Mouse (Mus musculus) kidney, adult 9 months (tissue): ENCODE results near the gene Slc8a1.

ENCODE experiments used
- DNase-seq: peaks from one replicate; pipeline ENCODE4 v3.0.0; 2022

Gene Slc8a1

DNA sequence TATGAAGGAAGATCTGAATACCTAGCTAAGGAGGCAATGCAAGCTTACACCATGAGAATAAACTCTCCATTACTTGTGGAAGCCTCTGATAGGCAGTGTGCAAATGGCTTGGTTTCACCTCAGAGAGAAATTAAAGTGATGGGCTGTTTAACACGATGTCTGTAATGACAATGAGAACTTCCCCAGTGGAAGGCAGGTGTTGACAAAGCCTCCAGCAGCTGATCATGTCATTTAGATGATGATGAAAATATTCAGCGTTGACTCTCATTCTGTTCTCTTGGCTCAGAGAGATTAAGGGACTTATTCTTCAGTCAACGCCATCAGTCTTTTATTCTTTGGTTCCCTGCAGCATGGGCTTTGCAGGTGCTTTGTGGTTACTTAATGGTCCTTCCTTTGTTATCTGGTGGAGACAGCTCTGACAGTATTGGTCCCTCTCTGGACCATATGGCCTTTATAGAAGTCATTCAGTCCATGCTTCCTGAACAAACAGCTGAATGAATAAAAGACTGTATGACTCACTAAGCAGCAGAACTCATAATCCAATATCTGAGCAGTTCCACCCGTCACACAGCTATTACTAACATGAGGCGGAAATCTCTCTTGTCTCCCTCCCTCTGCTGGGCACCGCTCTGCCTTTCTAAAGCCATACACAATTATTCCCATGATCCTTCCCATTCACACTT is 184.0 kb downstream of the Slc8a1 start:
- DNase-seq: no peak

DNA sequence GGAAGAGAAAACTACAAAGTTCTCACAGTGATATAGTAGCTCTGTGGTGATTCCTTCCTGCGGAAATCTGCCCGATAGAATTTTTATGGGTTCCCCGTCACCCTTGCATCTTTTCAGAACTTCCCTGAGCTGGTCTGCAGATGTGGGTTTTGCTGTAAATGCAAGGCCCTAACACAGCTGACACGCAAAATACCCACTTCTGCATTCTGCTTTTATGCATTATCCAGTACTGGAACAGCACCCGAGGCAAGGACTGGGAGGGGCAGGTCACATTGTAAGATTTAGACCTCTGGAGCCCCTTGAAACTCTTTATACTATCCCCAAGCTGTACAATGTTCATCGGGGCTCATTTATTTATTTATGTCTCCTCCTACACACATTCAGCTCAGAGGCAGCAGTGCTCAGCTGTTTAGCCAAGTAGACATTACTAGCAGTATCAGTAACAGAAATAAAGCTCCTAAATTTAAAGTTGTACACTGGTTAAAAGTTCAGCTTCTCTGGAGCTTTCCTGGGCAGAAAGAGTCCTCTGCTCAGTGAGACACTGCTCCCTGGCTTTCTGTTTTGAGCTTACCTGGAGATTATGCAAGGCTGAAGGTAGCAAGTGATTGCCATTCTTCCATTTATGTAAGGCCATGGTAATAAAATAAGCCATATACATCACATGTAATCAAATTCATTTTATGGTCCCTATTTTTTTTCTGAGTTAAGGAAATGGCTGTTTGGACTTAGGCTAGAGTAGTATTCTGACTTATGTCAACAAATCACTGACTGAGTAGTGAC is 186.1 kb downstream of the Slc8a1 start:
- DNase-seq: no peak

DNA sequence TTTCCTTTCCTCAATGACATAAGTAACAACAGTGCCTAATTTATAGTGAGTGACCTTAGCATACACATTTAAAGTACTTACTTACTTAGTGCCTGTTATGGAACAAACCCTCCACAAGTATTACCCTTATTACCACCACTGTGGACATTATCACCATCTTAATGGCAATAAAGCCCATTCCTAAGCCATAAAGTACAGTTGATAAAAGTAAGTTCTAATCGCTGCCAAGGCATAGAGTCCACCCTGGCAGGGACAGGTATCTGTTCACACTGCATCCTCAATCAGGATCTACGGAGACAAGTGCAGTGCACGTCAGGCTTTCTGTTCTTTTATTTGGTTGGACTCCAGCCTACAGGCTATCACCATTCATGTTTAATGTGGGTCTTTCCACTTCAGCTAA is 187.3 kb downstream of the Slc8a1 start:
- no peak for DNase-seq

DNA sequence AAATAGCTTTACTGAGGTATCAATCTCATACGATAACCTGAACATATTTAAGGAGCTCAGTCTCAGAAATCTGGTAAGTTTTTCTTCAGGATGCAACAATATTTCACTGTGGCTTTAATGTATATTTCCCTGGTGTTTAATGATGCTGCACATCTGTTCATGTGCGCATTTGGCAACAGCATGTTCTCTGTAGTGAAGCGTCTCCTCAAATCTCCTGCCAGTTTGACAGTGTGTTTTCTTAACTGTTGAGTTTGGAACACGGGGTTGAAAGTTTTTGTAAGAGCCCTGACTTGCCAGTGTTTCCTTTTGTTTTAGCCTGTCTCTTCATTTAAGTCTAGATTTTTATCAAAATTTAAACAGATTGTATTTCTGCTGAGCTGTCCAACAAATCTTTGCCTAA is 190.2 kb downstream of the Slc8a1 start:
- DNase-seq: no peak

DNA sequence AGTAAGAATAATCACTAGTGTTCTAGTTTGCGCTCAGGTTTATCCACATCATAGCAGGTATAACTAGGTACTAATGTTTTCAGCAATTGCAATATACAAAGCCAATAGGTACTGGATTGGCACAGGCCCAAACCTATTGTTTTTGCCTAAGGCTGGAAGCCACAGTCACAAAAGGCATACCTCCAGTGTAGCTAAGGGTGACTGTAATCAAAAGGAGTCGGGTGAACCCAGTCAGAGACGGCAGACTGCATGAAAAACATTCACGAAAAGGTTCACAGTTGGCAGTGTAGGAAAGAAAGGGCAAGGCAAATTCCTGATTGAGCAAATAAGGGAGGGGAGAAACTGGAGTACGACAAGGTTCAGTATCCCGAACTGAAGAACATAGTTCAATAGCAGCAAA is 191.7 kb downstream of the Slc8a1 start:
- peak; percentile 8 for DNase-seq

DNA sequence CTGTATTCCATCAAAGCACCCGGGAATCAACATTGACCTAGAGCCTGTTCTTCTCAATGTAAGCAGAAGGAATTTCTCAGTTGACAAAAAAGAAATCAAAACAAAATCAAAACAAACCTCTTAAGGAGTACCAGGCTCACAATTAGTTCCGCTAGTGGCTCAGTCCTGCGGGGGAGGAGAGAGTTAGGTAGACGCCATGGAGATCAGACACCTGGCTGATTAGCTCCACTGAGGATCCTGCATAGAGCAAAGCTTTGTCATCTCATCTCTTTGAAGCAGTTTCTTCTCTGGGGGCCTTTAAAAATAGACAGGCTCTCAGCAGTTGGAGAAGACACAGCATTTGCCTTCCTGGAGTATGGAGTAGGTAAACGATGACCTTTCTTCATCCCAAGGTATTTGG is 192.2 kb downstream of the Slc8a1 start:
- no peak for DNase-seq

DNA sequence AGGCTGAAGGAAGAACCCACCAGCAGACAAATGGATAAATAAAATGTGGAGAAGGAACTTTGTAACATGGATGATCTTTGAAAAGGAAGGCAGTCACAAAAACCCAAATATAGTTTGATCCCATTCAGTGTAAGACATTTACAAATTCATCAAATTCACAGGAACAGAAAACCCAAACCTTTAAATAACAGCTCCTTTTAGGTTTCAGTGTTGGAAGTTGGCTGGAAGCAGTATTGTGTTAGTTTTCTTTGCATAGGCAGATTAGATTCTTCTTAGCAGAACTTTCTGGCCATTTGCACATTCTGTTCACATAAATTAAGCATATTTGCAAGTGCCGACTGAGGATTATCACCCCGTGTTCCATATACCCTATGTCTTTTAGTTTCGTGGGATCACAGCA is 193.3 kb downstream of the Slc8a1 start:
- DNase-seq: no peak

DNA sequence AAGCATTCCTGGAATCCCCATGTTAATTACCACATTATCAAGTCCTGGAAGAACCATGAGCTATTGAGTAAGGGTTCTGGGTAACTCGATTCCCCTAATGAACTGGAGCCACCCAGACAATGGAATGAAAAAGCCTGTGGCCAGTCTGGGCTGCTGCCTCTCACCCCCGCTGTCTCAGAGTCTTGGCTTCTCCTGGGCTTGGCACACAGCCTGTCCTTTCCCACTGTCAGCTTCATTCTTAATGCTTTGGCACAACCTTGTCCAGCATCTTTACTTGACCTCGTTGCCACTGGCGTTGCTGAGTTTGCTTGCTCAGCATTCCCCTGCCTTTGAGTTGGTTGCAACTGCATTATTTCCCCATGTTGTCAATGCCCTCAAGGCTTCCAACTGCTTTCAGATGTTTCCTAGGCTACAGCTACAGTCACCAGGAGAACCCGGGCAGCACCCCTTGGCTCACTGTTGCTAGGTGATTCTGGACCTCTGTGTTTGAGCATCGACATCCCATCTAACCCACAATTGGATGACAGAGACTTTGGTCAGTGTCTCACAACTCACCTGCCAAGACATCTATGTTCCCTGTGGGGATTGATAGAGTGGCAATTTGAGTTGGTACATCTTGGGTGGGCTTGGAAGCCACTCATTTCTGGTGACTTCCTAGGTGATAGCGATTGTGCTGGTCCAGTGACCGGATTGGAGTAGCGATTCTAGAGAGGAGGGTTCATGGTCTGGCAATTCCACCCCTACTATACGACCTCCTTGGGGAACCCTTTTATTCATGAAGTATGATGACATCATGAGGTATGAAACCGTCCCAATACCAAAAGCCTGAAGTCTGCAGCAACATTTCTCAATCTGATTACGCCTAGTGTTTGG is 195.6 kb downstream of the Slc8a1 start:
- no peak for DNase-seq

DNA sequence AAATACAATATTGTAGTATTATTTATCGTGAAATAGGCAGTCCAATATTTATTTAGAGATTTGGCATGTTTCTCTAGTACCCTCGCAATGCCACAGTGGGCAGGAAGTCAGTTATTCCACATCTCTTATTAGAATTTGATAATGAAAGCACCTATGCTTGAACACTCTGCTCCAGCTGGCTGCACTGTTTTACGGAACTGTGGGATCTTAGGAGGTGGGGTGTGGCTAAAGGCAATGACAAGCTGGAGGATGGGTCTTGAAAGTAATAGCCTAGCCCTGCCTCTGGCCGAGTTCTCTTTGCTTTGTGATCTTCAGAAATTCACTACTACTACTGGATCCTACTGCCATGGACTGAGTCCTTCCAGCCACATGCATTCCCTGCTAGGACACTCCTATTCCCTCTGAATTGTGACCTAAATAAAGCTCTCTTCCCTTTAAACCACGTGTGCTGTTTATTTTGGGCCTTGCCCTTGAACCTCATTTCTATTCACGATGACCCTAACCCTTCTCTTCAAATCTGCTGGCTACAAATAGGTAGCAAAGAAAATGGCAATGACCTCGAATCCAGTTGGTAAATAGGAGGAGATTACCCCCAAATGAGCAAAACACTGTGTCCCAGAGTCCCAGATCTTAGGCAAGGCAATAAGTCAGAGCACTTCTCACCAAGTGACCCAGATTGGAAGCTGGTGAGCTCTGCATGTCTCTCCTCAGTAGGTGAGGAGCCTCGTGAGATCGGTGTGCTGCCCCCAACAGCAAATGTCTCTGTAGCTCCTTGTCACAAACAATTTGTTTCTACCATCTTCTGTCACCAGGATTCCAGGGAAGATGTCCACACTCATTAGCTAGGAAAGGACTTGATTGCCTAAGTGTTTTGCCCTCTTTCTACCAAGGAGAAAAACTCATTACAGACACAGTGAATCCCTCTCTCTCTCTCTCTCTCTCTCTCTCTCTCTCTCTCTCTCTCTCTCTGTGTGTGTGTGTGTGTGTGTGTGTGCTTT is 199.7 kb downstream of the Slc8a1 start:
- DNase-seq: no peak

DNA sequence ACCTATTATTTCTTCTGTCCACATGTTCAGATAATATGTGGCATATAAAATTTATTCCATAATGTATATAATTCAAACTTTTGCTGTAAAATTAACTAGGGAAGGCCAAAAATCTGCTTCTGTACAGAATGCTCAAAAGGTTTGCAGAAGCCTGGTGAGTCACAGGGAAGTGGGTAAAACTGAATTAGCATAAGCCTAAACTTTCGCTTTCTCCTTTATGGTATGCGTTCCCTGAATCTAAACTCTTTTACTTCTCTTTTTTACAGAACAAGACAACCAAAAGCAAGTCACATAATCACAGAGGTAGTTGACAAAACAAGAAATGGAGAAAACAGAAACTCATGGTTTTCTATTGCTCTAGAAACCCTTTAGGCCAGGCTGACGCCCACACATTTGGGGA is 202.1 kb downstream of the Slc8a1 start:
- DNase-seq: no peak

DNA sequence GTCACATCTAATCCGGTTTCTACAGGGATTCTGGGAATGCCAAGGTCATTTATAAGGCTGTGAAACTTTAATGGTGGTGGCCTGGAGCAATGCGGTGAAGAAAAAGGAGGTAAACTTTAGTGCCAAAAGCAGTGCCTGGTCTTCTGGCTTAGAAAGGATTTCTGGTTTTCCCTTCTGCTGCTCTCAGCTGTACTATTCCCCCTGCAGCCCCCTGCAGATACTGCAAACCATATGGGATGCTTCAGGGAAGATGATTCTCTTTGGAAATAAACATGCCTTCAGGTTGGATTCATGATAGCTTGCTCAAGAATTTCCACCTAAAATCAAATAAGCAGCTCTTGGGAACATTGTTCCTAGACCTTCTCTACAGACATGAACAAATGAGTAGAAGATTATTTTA is 208.3 kb downstream of the Slc8a1 start:
- DNase-seq: no peak

DNA sequence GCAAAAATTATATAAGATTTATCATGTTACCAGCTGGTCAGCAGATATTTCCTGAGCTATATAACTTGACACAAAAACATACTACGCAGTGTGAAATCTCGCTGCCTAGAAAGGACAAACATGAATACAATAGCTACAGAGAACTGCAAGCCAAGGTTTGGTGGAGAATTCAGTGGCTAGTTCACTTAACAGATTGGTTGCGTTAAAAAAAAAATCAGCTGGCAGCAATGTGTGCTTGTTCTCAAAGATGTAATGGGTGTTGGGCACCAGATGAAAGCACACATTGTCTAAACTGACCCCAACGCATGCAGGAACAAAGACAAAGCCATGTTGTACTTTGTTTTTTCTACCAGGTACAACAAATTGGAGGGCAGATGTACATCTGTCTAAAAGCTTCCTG is 209.2 kb downstream of the Slc8a1 start:
- no peak for DNase-seq

DNA sequence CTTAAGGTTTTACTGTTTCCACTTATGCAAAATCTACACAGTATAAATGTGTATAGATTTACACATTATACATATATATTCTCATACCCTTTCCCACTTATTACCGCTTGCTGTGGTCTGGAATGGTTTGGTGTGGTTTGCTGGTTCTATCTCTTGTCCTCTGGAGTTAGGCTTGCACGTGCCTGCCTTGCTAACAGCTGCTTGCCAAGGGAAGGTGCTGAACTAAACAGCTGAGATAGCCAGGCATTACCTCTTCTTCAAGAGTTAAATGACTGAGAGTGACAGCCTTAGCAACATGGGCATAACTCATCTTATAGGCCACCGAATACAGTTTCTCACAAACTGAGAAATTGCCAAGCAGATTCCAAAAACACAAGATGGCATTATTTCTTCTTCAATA is 211.7 kb downstream of the Slc8a1 start:
- no peak for DNase-seq

DNA sequence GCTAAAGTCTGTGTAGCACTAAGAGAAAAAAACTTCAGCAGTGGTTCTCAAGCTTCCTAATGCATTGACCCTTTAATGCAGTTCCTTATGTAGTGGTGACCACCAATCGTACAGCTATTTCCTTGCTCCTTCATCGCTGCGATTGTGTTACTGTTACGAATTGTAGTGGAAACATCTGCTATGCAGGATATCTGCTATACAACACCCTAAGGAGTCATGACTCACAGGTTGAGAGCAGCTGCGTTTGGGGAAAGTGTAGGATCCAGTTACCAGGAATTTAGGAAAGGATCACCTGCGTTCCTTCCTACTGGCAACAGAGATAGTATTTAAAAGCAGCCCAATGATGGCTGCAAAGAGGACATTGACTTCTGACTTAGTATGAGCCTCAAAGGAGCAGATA is 213.4 kb downstream of the Slc8a1 start:
- no peak for DNase-seq

DNA sequence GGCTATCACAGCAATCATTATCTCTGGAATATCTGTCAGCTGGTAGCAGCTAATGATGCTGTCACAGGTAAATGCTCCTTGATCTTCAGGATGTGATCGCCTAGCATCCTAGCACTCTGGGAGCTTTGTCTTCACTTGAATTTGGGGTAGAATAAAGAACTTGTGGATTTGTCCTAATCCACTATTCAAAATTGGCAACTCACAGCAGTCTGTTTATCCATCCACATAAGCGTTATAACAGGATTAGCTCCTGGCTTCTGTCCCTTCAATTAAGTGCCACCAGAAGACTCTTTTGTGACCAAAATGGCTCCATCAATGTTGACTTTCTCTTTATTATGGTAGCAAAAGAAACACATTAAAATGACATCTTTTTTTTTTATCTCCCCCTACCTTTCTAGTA is 214.2 kb downstream of the Slc8a1 start:
- no peak for DNase-seq

DNA sequence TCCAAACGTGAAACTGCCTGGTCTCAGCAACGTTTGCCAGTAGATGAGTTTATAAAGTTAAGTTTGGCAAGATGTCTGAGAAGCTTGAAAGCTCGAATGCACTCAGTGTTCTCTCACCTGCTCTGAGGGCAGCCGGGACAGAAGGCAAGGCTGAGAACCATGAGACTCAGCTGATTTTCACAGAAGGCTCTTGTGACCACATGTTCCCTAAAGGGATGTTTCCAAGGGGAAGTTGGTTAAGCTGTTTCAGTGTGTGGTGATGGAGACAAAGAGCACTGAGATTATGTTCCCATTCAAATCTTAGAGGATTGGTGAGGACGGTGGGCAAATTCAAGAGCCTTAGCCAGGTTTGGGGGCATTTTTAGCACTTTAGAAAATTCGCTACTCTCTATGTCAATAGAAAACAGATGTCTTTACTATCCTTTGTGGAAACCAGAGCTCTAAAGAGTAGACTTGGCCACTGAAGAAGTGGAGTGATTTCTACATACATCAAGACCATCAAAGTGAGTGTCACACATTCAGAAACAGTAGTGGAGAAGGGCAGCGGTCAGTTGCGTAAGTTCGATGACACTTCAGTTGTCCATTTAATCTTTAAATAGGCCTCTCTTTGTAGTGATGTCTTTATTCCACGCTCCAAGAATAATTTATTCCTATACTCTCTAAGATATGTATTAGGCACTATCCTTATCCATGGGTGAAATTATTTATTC is 219.7 kb downstream of the Slc8a1 start:
- no peak for DNase-seq

DNA sequence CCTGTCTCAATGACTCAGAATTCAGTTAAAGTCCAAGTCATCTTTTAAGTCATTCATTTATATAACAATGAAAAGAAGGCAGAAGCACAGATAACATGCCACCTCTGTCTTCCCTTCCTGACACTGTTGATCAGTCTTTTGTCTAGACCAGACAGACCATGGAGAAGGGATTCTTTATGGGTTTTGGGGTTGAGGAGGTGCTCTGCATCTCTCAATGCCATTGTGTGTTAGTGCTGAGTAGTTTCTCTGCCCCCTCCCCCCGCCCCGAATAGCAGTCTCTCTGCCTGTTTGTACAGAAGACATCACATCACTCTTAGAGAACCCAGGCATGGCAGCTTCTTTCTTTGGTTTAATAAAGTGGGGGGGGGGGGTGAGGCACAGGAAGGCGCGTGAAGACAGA is 222.0 kb downstream of the Slc8a1 start:
- DNase-seq: no peak

DNA sequence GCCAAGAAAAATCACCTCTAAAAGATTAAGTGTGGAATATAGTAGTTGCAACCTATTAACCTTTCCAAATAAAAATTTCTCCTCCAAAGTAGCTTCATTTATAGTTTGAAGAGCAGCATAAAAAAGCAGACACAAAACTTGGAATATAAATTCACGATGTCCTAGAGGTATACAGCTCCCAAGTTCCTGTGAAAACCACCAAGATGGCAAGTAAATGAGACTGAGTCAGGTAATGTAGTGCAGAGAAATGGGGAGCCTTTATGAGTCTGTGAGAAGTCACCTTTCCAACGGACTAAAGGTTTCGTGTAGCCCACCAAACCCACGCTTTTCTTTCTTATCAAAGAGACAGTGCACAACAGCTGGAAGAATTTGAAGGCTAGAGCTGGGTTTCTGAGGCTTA is 224.2 kb downstream of the Slc8a1 start:
- no peak for DNase-seq

DNA sequence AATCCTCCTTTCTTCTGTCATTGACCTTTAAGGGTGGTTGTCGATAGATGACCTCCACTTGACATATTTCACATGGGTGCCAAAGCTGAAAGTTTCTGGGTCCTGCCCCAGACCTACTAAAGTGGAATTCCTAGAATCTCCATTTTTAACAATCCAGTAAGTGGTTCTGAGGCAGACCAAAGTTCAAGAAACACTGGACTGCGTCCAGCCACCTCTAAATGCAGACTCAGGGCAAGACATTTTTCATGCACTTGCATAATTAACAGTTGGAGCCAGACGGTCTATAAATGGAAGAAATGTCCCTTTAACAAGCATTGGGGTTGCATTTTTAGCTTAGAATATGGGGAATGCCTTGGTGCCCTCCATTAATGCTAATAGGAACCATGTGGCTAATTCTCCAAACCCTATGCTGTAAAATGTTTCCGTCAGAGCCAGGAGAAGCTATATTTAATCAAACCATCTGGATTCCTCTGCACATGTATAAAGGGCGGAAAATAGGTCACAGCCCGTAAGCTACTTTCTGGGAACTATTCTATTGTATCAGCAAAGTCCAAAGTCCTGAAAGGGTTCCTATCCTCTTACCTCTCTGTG is 224.7 kb downstream of the Slc8a1 start:
- DNase-seq: peak; percentile 63

DNA sequence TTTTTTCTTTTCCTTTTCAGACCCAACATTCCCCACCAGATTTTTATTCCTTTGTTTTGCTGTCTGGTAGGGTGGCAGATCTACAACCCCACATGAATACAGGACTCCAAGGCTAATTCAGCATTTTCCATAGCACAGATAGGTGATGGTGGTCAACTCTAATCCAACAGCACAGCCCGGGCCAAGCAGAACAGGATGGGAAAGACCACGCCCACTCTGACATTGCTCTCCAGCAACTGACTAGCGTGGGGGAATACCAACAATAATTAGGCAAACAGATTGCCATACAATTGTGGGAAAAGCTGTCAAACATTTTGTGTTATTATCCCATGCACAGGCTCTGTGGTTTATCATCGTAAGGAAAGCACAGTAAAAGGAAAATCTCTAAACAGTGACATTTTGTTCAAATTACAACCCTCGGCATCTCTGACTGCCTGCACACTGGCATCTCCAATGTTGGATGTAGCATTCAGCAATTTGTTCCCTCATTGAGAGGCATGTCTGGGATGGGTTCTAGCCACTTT is 233.0 kb downstream of the Slc8a1 start:
- no peak for DNase-seq

DNA sequence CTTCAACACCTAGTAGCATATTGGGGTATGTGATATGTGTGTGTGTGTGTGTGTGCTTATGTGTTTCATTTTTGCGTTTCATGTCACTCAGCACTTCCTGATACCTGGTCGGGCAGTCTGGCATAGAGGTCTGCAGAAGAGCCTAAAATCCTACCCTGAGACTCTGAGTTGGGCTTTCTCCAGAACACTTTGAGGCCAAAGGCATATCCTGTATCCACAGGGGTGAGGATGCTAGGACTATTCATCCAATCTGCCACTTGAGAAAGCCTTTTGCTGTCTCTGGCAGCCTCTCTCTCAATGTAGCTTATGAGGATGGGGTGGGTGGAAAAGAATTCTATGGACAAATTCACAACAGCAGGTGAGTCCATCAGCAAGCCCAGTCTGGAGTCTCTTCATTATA is 234.1 kb downstream of the Slc8a1 start:
- no peak for DNase-seq
